Mouse (Mus musculus) megakaryocyte, embryonic 14.5 days (primary cell): ENCODE measurements at regions not wholly inside any gene's neighbourhood (a gene's known extent, or its start where the extent isn't known, plus 50 kb on each side); places are given as distances from the start of the nearest gene placed in this dataset.

Source experiments
- H3K27me3 ChIP-seq: replicated peaks from 2 replicates; pipeline ENCODE3; 2012; ENCODE audit warnings: inconsistent platforms
- H3K36me3 ChIP-seq: replicated peaks from 2 replicates; pipeline ENCODE3; 2012; ENCODE audit warnings: low read length, inconsistent platforms, mixed read lengths
- H3K4me1 ChIP-seq: 2 replicates; pipeline ENCODE4 v1.6.1; 2012; ENCODE audit warnings: inconsistent platforms
- H3K4me3 ChIP-seq: replicated peaks from 2 replicates; pipeline ENCODE3; 2012; ENCODE audit warnings: moderate library complexity, mild to moderate bottlenecking, inconsistent platforms
- H3K9me3 ChIP-seq: 2 replicates; pipeline ENCODE4 v1.6.1; 2012; ENCODE audit warnings: inconsistent platforms
- FLI1 ChIP-seq: IDR thresholded peaks from 2 replicates; pipeline ENCODE4 v1.6.1; 2012; ENCODE audit warnings: low read length, inconsistent platforms, mixed read lengths
- GATA1 ChIP-seq: IDR thresholded peaks from 3 replicates; pipeline ENCODE4 v1.6.1; 2012; ENCODE audit warnings: mixed read lengths, low read length, inconsistent platforms, borderline replicate concordance

DNA sequence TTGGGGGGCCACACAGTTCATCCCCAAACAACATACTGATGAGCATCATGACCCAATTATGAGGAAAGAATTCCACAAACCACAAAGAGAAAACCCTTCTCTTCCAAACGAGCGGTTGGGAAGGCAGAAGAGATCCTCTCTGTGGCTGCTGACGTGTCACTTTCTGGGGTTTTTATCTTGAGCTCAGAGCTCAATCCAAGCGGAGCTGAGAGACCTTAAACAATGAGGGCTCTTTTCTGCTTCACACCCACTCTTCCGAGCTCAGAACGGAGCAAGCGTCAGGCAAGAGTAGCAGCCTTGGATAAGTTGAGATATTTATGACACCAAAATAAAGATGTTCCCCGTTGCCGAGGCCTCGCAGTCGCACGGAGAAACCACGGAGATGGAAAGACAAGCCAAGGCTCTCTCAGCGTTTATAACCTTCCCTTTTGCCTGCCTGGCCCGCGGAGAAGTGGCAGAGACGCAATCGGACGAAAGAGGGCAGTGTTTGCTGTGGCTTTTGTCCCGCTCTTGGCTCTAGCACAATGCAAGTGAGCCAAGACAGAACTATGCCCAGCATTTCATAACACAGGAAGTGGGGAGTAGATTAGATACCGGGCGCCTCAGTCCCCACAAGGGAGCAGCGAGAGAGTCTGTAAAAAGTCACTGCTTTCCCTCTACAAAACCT is 100.7 kb downstream of the Chic2 start:
- Histone ChIP-seq H3K4me3 (peak overlapping the region; percentile 48), H3K9me3 (peaks cover 15% of the 10 kb centered on the region), H3K27me3 (peaks cover 85% of the 10 kb centered on the region), H3K4me1 (peaks cover 10% of the 10 kb centered on the region), H3K36me3 (no peaks in the 10 kb centered on the region)
- TF ChIP-seq GATA1, result no peak
- TF ChIP-seq FLI1, result no peak

DNA sequence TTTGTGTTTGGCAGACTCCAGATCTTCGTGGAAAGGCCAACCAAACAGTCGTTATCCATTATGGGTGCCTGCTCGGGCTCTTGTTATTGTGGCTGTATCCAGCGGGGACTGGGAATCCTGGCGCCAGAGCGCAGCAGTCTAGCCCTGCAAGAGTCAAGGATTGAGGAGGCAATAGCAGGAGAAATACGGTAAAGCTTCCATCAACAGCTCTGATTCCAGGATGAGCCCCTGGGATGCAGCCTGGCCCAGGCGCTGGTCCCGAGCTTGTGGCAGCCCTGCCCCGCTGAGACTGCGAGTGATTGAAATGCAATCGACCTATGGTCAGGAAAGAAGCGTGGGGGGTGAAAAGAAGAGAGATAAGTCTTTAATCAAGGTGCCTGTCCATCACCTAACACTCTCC is 103.1 kb downstream of the Chic2 start:
- Histone ChIP-seq H3K4me1 (peaks cover 10% of the 10 kb centered on the region), H3K9me3 (peaks cover 6% of the 10 kb centered on the region; the same call in 1 of the 2 replicates), H3K27me3 (peaks cover 81% of the 10 kb centered on the region), H3K36me3 (no peaks in the 10 kb centered on the region), H3K4me3 (no peak overlapping the region)
- TF ChIP-seq GATA1 (no peak), FLI1 (no peak)

DNA sequence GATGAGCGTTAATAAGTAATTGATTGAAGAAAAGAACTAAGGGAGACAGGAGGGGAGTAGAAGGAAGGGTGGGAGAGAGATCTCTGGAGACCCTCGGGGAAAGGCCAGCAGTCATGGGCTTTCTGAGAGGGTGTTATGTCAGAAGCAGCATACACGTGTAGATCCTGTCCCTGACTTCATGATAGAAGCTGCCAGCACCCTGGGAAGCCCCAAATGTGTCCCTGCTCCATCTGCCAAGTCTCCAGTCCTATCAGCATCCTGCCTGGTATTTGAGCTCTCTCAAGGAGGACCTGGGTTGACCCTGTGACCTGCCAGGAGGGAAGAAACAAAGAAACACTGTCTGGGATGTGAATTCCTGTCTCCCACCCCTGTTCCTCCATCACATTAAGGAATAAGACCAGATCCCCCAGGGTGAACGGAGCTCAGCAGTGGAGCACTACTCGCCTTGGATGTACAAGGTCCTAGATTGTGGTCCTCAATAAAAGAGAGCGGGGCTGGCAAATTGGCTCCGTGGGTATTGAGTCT is 107.1 kb downstream of the Chic2 start:
- no peak for TF ChIP-seq FLI1
- Histone ChIP-seq H3K4me3 (no peak overlapping the region), H3K4me1 (no peaks in the 10 kb centered on the region), H3K27me3 (peaks cover 49% of the 10 kb centered on the region), H3K9me3 (no peaks in the 10 kb centered on the region), H3K36me3 (no peaks in the 10 kb centered on the region)

DNA sequence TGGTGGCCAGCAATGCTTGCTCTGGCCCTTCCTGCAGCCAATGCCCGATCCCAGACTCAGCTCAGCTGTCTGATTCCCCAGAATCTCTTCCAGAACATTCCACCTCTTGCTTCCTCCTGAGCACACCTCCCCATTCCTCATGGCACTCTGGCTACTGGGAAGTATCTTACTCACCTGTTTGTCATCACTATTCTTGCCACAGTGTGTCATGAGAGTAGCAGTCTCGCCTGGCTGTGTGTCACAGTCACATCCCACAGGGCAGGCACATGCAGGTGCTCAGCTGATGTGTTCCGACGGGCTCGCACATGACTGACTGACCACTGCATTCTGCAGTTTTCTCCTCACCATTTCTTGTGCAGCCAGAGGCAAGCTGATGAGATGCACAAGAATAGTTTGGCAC is 108.5 kb downstream of the Chic2 start:
- no peaks in the 10 kb centered on the region for H3K36me3 ChIP-seq
- H3K4me1 ChIP-seq, result no peaks in the 10 kb centered on the region
- H3K4me3 ChIP-seq, result peak overlapping the region; percentile 38
- TF ChIP-seq FLI1 (no peak), GATA1 (no peak)
- peaks cover 36% of the 10 kb centered on the region for H3K27me3 ChIP-seq
- H3K9me3 ChIP-seq, result no peaks in the 10 kb centered on the region

DNA sequence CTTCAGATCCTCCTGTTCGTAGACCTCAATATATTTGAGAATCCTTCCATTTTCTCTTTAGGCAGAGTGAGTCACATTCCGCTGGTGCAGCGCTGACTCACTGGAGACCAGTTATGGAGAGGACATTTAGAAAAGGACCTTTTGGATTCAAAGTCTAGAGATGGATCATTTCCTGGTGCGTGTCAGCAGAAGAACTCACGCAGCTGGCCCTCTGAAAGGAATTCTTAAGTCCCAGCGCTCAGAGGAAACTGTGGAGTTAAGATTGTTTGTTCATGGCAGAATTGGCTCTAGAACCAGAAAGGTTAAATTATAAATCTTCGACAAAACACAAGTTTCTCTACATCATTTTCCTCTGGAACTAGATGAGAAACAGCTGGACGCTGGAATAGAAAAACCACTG is 108.9 kb downstream of the Chic2 start:
- H3K4me3 ChIP-seq, result no peak overlapping the region
- H3K27me3 ChIP-seq, result peaks cover 33% of the 10 kb centered on the region
- H3K4me1 ChIP-seq, result no peaks in the 10 kb centered on the region
- TF ChIP-seq GATA1 (no peak), FLI1 (no peak)
- H3K36me3 ChIP-seq, result no peaks in the 10 kb centered on the region
- H3K9me3 ChIP-seq, result no peaks in the 10 kb centered on the region

GRCm38 (mm10) chr5:74933276-74933675 is 111.3 kb downstream of the Chic2 start:
- no peaks in the 10 kb centered on the region for H3K4me1 ChIP-seq
- no peak overlapping the region for H3K4me3 ChIP-seq
- TF ChIP-seq FLI1 (no peak), GATA1 (no peak)
- no peaks in the 10 kb centered on the region for H3K36me3 ChIP-seq
- H3K9me3 ChIP-seq, result no peaks in the 10 kb centered on the region
- peaks cover 21% of the 10 kb centered on the region for H3K27me3 ChIP-seq

- H3K4me3 ChIP-seq, result no peak overlapping the region
- H3K9me3 ChIP-seq, result no peaks in the 10 kb centered on the region
- H3K36me3 ChIP-seq, result no peaks in the 10 kb centered on the region
- no peaks in the 10 kb centered on the region for H3K4me1 ChIP-seq
- no peak for TF ChIP-seq GATA1
- TF ChIP-seq FLI1, result no peak
- peaks cover 18% of the 10 kb centered on the region for H3K27me3 ChIP-seq
Measured at GRCm38 (mm10) chr5:74932206-74932605, 112.4 kb downstream of the Chic2 start.

- H3K9me3 ChIP-seq, result no peaks in the 10 kb centered on the region
- H3K36me3 ChIP-seq, result no peaks in the 10 kb centered on the region
- TF ChIP-seq GATA1 (no peak), FLI1 (no peak)
- peaks cover 17% of the 10 kb centered on the region for H3K27me3 ChIP-seq
- no peak overlapping the region for H3K4me3 ChIP-seq
- H3K4me1 ChIP-seq, result no peaks in the 10 kb centered on the region
Measured at GRCm38 (mm10) chr5:74931765-74932164, 112.8 kb downstream of the Chic2 start.

DNA sequence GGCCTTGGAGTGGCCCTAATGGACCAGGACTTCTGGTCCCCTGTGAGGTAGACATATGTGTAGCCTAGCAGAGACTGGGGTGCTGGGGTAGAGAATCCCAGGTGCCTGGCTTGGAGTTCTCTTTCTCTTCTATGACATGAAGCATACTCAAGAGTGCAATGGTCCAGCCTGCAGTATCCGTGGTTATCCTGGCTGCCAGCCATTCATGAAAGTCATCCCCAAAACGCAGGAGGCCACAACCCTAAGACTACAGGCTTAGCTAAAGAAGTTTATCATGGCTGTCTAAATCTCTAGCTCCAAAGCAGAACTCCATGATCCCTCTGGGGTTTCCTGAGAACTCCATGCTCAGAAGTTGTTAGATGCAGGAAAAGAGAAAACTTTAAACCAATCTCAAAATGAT is 117.0 kb downstream of the Chic2 start:
- no peaks in the 10 kb centered on the region for H3K36me3 ChIP-seq
- H3K4me1 ChIP-seq, result no peaks in the 10 kb centered on the region
- H3K4me3 ChIP-seq, result no peak overlapping the region
- H3K9me3 ChIP-seq, result no peaks in the 10 kb centered on the region
- H3K27me3 ChIP-seq, result peaks cover 25% of the 10 kb centered on the region
- TF ChIP-seq GATA1 (no peak), FLI1 (no peak)

- Histone ChIP-seq H3K27me3 (peaks cover 28% of the 10 kb centered on the region), H3K4me1 (no peaks in the 10 kb centered on the region), H3K36me3 (no peaks in the 10 kb centered on the region), H3K9me3 (no peaks in the 10 kb centered on the region), H3K4me3 (peak overlapping the region; percentile 28)
- TF ChIP-seq FLI1, result no peak
- no peak for TF ChIP-seq GATA1
Measured at GRCm38 (mm10) chr5:74925769-74926168, 118.8 kb downstream of the Chic2 start.
